Mouse (Mus musculus): Measurements from ENCODE around the gene Pced1a. TPM values are rescaled to one million over a fixed set of nuclear protein-coding genes. Genes with fewer than 3 reads are reported as not detected.

Pced1a gene
- total and polyA plus RNA-seq, 3 experiments: 6.5 to 13.7 TPM; not detected in 1

DNA sequence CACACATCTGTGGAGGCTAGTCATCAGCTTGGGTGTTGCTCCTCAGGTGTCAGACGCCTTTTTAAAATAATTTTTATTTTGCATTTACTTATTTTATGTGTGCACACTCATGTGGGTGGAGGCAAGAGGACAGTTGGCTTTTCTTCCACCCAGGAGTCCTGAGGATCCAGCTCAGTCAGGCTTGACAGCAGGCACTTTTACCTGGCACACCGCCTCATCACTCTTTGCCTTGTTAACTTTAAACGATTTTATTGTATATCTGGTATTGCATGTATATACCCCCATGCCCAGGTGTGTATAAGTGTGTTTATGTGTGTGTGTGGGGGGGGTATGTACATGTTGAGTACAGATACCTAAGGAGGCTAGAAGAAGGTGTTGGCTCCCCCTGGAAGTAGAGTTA is 33.4 kb upstream of the Pced1a start:
- no peak for DNase-seq (ENCODE audit: low read depth, low spot score)
- no peak overlapping the region for H3K27ac ChIP-seq (ENCODE audit: control insufficient read depth, low read depth, low read length)
- no peaks in the 10 kb centered on the region for H3K9me3 ChIP-seq (replicated peaks; ENCODE audit: insufficient read depth, low read length)
- H3K9ac ChIP-seq (ENCODE audit: control insufficient read depth, low read depth, low read length, poor library complexity, severe bottlenecking): no peak overlapping the region
- TF ChIP-seq ZC3H11A (IDR thresholded peaks at IDR 0.05; ENCODE audit: low read depth, low read length): no peak
- no peak for TF ChIP-seq BHLHE40 (IDR thresholded peaks at IDR 0.05; ENCODE audit: borderline replicate concordance, low read depth, low read length)
- no peak for TF ChIP-seq MEF2A (IDR thresholded peaks at IDR 0.05; ENCODE audit: extremely low read depth, insufficient replicate concordance, low read depth, low read length, poor library complexity, severe bottlenecking)
- TF ChIP-seq MYB (IDR thresholded peaks at IDR 0.05; ENCODE audit: low read depth, low read length): no peak
- TF ChIP-seq MAX (IDR thresholded peaks at IDR 0.05; ENCODE audit: low read length): no peak
- no peak for TF ChIP-seq NELFE (IDR thresholded peaks at IDR 0.05; ENCODE audit: low read depth, low read length)
- TF ChIP-seq SIN3A (IDR thresholded peaks at IDR 0.05; ENCODE audit: low read length): no peak
- no peak for TF ChIP-seq USF1 (IDR thresholded peaks at IDR 0.05; ENCODE audit: low read depth, low read length)
- no peak for TF ChIP-seq CHD1 (IDR thresholded peaks at IDR 0.05; ENCODE audit: low read depth, low read length)
- no peak overlapping the region for H3K4me3 ChIP-seq (ENCODE audit: control insufficient read depth in 1 of 2, insufficient read depth in 1 of 2, low read depth in 2 of 2, low read length in 2 of 2)
- peaks cover 34% of the 10 kb centered on the region for H3K79me2 ChIP-seq (ENCODE audit: control insufficient read depth, insufficient read depth, low read length, poor library complexity)
- no peaks in the 10 kb centered on the region for H3K27me3 ChIP-seq (ENCODE audit: control insufficient read depth in 1 of 2, insufficient read depth in 2 of 2, low read length in 2 of 2)
- H3K4me1 ChIP-seq (ENCODE audit: control insufficient read depth in 1 of 2, insufficient read depth in 2 of 2, low read length in 2 of 2): peaks cover 11 to 16% of the 10 kb centered on the region in 2 experiments
- H3K36me3 ChIP-seq (ENCODE audit: control insufficient read depth in 1 of 2, insufficient read depth in 2 of 2, low read length in 2 of 2): peaks cover 0 to 13% of the 10 kb centered on the region in 2 experiments; a peak in 3 of 4 replicates

DNA sequence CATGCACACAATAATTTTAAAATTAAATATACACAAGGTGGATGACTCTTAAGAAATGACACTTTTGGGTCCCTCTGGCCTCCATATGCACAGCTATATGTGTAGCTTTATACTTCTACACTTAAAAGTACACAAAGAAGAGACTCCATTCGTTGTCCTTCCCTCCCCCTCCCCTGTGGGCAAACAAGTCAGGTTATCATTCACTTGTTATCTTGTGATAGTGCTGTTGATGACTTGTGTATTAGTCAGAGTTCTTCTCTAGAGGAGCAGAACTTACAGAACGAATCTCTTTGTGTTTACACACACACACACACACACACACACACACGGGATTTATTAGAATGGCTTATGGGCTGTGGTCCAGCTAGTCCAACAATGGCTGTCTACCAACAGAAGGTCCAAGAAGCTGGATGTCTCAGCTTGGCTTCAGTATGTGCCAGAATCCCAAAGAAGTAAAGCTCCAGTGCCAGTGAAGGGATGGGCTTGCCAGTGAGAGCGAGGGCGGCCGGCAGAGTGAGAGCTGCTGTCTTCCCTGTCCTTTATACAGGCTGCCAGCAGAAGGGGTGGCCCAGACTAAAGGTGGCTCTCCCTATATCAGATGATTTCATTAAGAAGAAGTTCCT is 30.4 kb upstream of the Pced1a start:
- peaks cover 49% of the 10 kb centered on the region for H3K79me2 ChIP-seq (ENCODE audit: control insufficient read depth, insufficient read depth, low read length, poor library complexity)
- DNase-seq (ENCODE audit: low read depth, low spot score): no peak
- TF ChIP-seq MEF2A (IDR thresholded peaks at IDR 0.05; ENCODE audit: extremely low read depth, insufficient replicate concordance, low read depth, low read length, poor library complexity, severe bottlenecking) (no peak), NRF1 (IDR thresholded peaks at IDR 0.05; ENCODE audit: insufficient read depth, low read depth, low read length, poor library complexity, severe bottlenecking) (no peak), GATA1 (IDR thresholded peaks at IDR 0.05; ENCODE audit: low read depth, low read length) (peak; percentile 9; the same call in 1 of the 2 replicates)
- H3K4me1 ChIP-seq (ENCODE audit: control insufficient read depth in 1 of 2, insufficient read depth in 2 of 2, low read length in 2 of 2): peaks cover 19 to 26% of the 10 kb centered on the region in 2 experiments
- H3K36me3 ChIP-seq (ENCODE audit: control insufficient read depth in 1 of 2, insufficient read depth in 2 of 2, low read length in 2 of 2): peaks cover 0 to 31% of the 10 kb centered on the region in 2 experiments; a peak in 3 of 4 replicates
- no peak overlapping the region for H3K27ac ChIP-seq (ENCODE audit: control insufficient read depth, low read depth, low read length)
- H3K4me3 ChIP-seq (ENCODE audit: control insufficient read depth in 1 of 2, insufficient read depth in 1 of 2, low read depth in 2 of 2, low read length in 2 of 2): no peak overlapping the region
- H3K9ac ChIP-seq (ENCODE audit: control insufficient read depth, low read depth, low read length, poor library complexity, severe bottlenecking): no peak overlapping the region
- no peaks in the 10 kb centered on the region for H3K27me3 ChIP-seq (ENCODE audit: control insufficient read depth in 1 of 2, insufficient read depth in 2 of 2, low read length in 2 of 2)
- H3K9me3 ChIP-seq (replicated peaks; ENCODE audit: insufficient read depth, low read length): no peaks in the 10 kb centered on the region

DNA sequence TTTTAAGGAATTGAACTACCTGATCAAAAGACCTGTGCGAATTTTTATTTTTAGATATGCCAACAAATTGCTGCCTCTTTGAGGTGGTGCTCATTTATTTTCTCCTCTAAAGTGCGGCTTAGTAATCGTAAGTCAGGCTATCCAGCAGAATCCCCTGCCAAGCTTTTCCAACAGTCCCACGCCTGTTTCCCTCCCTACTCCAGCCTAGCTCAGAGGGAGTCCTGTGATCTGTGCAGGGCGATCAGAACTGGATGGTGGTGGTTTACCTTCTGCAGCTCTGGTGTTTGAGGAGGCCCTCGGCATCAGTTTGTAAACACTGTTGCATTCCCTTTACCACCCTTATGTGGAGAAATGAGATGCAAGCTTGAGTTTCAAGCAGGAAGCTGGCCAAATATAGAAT is 28.9 kb upstream of the Pced1a start:
- H3K9ac ChIP-seq (ENCODE audit: control insufficient read depth, low read depth, low read length, poor library complexity, severe bottlenecking): no peak overlapping the region
- TF ChIP-seq GATA1 (IDR thresholded peaks at IDR 0.05; ENCODE audit: low read depth, low read length) (no peak), NRF1 (IDR thresholded peaks at IDR 0.05; ENCODE audit: insufficient read depth, low read depth, low read length, poor library complexity, severe bottlenecking) (no peak), JUND (IDR thresholded peaks at IDR 0.05; ENCODE audit: low read depth, low read length) (no peak), MAX (IDR thresholded peaks at IDR 0.05; ENCODE audit: low read length) (no peak), ETS1 (IDR thresholded peaks at IDR 0.05; ENCODE audit: low read depth, low read length) (no peak), BHLHE40 (IDR thresholded peaks at IDR 0.05; ENCODE audit: borderline replicate concordance, low read depth, low read length) (no peak), TCF12 (IDR thresholded peaks at IDR 0.05; ENCODE audit: low read depth, low read length) (no peak), USF2 (IDR thresholded peaks at IDR 0.05; ENCODE audit: borderline replicate concordance in 1 of 2, insufficient read depth in 1 of 2, low read depth in 1 of 2, low read length in 2 of 2) (no peak), MEF2A (IDR thresholded peaks at IDR 0.05; ENCODE audit: extremely low read depth, insufficient replicate concordance, low read depth, low read length, poor library complexity, severe bottlenecking) (no peak), POLR2AphosphoS2 (IDR thresholded peaks at IDR 0.05; ENCODE audit: low read length) (no peak), TAL1 (IDR thresholded peaks at IDR 0.05; ENCODE audit: low read length) (no peak), RAD21 (IDR thresholded peaks at IDR 0.05; ENCODE audit: low read depth, low read length) (no peak), CHD1 (IDR thresholded peaks at IDR 0.05; ENCODE audit: low read depth, low read length) (no peak), ZNF384 (IDR thresholded peaks at IDR 0.05; ENCODE audit: low read depth, low read length) (no peak), TBP (IDR thresholded peaks at IDR 0.05; ENCODE audit: low read depth, low read length) (no peak), E2F4 (IDR thresholded peaks at IDR 0.05; ENCODE audit: borderline replicate concordance, low read depth, low read length) (no peak), MYB (IDR thresholded peaks at IDR 0.05; ENCODE audit: low read depth, low read length) (no peak), POLR2AphosphoS5 (IDR thresholded peaks at IDR 0.05; ENCODE audit: borderline replicate concordance, low read depth, low read length) (no peak), MYC (IDR thresholded peaks at IDR 0.05; ENCODE audit: low read depth, low read length) (no peak)
- peaks cover 0 to 39% of the 10 kb centered on the region in 2 experiments; a peak in 3 of 4 replicates for H3K36me3 ChIP-seq (ENCODE audit: control insufficient read depth in 1 of 2, insufficient read depth in 2 of 2, low read length in 2 of 2)
- H3K27me3 ChIP-seq (ENCODE audit: control insufficient read depth in 1 of 2, insufficient read depth in 2 of 2, low read length in 2 of 2): no peaks in the 10 kb centered on the region
- H3K79me2 ChIP-seq (ENCODE audit: control insufficient read depth, insufficient read depth, low read length, poor library complexity): peaks cover 43% of the 10 kb centered on the region
- H3K4me3 ChIP-seq (ENCODE audit: control insufficient read depth in 1 of 2, insufficient read depth in 1 of 2, low read depth in 2 of 2, low read length in 2 of 2): no peak overlapping the region
- H3K27ac ChIP-seq (ENCODE audit: control insufficient read depth, low read depth, low read length): no peak overlapping the region
- peaks cover 19 to 32% of the 10 kb centered on the region in 2 experiments for H3K4me1 ChIP-seq (ENCODE audit: control insufficient read depth in 1 of 2, insufficient read depth in 2 of 2, low read length in 2 of 2)
- DNase-seq (ENCODE audit: low read depth, low spot score): no peak
- H3K9me3 ChIP-seq (replicated peaks; ENCODE audit: insufficient read depth, low read length): no peaks in the 10 kb centered on the region
